Comparison of ENCODE assay signal across 8 mouse cellular contexts in the genomic region with DNA sequence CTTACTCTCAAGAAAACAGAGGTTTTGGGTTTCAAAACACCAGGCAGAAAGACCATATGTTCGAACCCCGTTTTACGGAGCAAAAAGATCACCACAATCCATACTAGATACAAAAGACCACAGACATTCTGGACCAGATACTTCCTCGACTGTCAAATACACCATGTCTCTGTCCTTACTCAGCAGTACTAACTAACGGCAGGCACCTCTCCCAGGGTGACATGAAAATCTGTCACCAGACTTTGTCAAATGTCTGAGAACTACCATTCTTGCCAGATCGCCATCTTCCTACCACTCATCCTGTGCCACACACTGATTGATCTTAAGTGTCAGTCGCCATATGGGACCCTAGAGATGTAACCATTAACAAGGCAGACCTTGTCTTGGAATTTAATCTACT. TPM values are rescaled to one million over a fixed set of nuclear protein-coding genes. Genes with fewer than 3 reads are reported as not detected.
A peak's percentile ranks its signal among the peaks of the same experiment; 100 is the strongest.
DNase-seq lines count a peak whose midpoint lies in the region; ATAC-seq lines count a peak whose summit lies in the region.

No protein-coding gene starts in this region.

- peak overlapping the region; percentile 98 for H3K4me3 ChIP-seq in megakaryocyte, embryonic 14.5 days (replicated peaks)
- H3K4me3 ChIP-seq in embryonic facial prominence, embryonic 15.5 days (replicated peaks), result peak overlapping the region; percentile 80
- H3K4me3 ChIP-seq in limb, embryonic 13.5 days, result peak overlapping the region; percentile 90
- H3K4me3 ChIP-seq in stomach, embryonic 14.5 days (ENCODE audit: low read depth, low read length), result peak overlapping the region; percentile 90

- ATAC-seq in megakaryocyte, adult 5-6 weeks (ENCODE audit: poor library complexity, severe bottlenecking), result no peak
- no peak for ATAC-seq in embryonic facial prominence, embryonic 15.5 days (ENCODE audit: insufficient number of reproducible peaks, low FRiP score, low TSS enrichment, low read depth)
- no peak for ATAC-seq in limb, embryonic 13.5 days (ENCODE audit: low FRiP score, low read depth)
- no peak for ATAC-seq in stomach, embryonic 14.5 days (ENCODE audit: insufficient number of reproducible peaks, insufficient read depth, low FRiP score, low read depth)

- H3K4me2 ChIP-seq in embryonic facial prominence, embryonic 15.5 days (replicated peaks), result peak overlapping the region; percentile 82
- peak overlapping the region; percentile 74 for H3K4me2 ChIP-seq in limb, embryonic 13.5 days (replicated peaks)
- peak overlapping the region; percentile 55 for H3K4me2 ChIP-seq in stomach, embryonic 14.5 days (replicated peaks; ENCODE audit: low read depth, low read length)

- H3K27me3 ChIP-seq in megakaryocyte, embryonic 14.5 days (replicated peaks), result no peaks in the 10 kb centered on the region
- H3K27me3 ChIP-seq in embryonic facial prominence, embryonic 15.5 days, result no peaks in the 10 kb centered on the region
- H3K27me3 ChIP-seq in limb, embryonic 13.5 days, result no peaks in the 10 kb centered on the region
- H3K27me3 ChIP-seq in stomach, embryonic 14.5 days (ENCODE audit: control insufficient read depth, insufficient read depth, low read length), result no peaks in the 10 kb centered on the region

- H3K9me3 ChIP-seq in megakaryocyte, embryonic 14.5 days, result no peaks in the 10 kb centered on the region
- no peaks in the 10 kb centered on the region for H3K9me3 ChIP-seq in embryonic facial prominence, embryonic 15.5 days (replicated peaks)
- no peaks in the 10 kb centered on the region for H3K9me3 ChIP-seq in limb, embryonic 13.5 days
- H3K9me3 ChIP-seq in stomach, embryonic 14.5 days (ENCODE audit: control insufficient read depth, low read depth, low read length), result no peaks in the 10 kb centered on the region

- H3K27ac ChIP-seq in embryonic facial prominence, embryonic 15.5 days (replicated peaks), result no peak overlapping the region
- H3K27ac ChIP-seq in limb, embryonic 13.5 days, result no peak overlapping the region
- H3K27ac ChIP-seq in stomach, embryonic 14.5 days (ENCODE audit: low read length), result no peak overlapping the region

- H3K4me1 ChIP-seq in megakaryocyte, embryonic 14.5 days, result peaks cover 57% of the 10 kb centered on the region
- peaks cover 25% of the 10 kb centered on the region for H3K4me1 ChIP-seq in embryonic facial prominence, embryonic 15.5 days
- H3K4me1 ChIP-seq in limb, embryonic 13.5 days, result peaks cover 34% of the 10 kb centered on the region
- H3K4me1 ChIP-seq in stomach, embryonic 14.5 days (ENCODE audit: control insufficient read depth, insufficient read depth, low read length), result peaks cover 13% of the 10 kb centered on the region

- DNase-seq in adrenal gland, adult (ENCODE audit: inconsistent age in 2 of 2, low spot score in 1 of 2), result no peak
- no peak for DNase-seq in adrenal gland, postnatal 10 days
- no peak for DNase-seq in kidney, postnatal 14 days

- under 1% methylated on average over 7 of the region's 7 CpGs for WGBS in embryonic facial prominence, embryonic 15.5 days
- WGBS in limb, embryonic 13.5 days, result 2% methylated on average over 7 of the region's 7 CpGs
- whole genome bisulfite sequencing in stomach, embryonic 14.5 days, result 2% methylated on average over 7 of the region's 7 CpGs

- peaks cover 12% of the 10 kb centered on the region for H3K36me3 ChIP-seq in megakaryocyte, embryonic 14.5 days (replicated peaks; ENCODE audit: low read length)
- H3K36me3 ChIP-seq in embryonic facial prominence, embryonic 15.5 days, result no peaks in the 10 kb centered on the region
- H3K36me3 ChIP-seq in limb, embryonic 13.5 days, result 0 out of 2 replicates have a peak, but pooled peaks cover under 1% of the 10 kb centered on the region
- H3K36me3 ChIP-seq in stomach, embryonic 14.5 days (ENCODE audit: control insufficient read depth, insufficient read depth, low read length), result peaks cover 2% of the 10 kb centered on the region; the same call in 1 of the 2 replicates

- H3K9ac ChIP-seq in embryonic facial prominence, embryonic 15.5 days, result peak overlapping the region; percentile 64
- peak overlapping the region; percentile 90 for H3K9ac ChIP-seq in limb, embryonic 13.5 days
- peak overlapping the region; percentile 93 for H3K9ac ChIP-seq in stomach, embryonic 14.5 days (replicated peaks; ENCODE audit: low read depth, low read length)

RNA-seq across cellular contexts. Expression of a gene that starts 1.0 kb away (rescaled TPM):
- polyA plus RNA-seq in megakaryocyte, embryonic 14.5 days (2012; ENCODE audit: insufficient read depth, low replicate concordance), result 2.3 and 2.9 TPM in 2 replicates
- 558 and 564 TPM in 2 replicates for total RNA-seq in megakaryocyte, adult 5-6 weeks (2015)
- total RNA-seq in megakaryocyte, adult 5-6 weeks (2017), result 458 and 547 TPM in 2 replicates
- polyA plus RNA-seq in embryonic facial prominence, embryonic 15.5 days (2015; fragmentation: Nextera tagmentation; extraction: Ambion mirVana), result 29.2 and 35.5 TPM in 2 replicates
- polyA plus RNA-seq in limb, embryonic 13.5 days (2015; fragmentation: Nextera tagmentation; extraction: Ambion mirVana), result 38.5 and 39.4 TPM in 2 replicates
- 65.8 and 66.4 TPM in 2 replicates for polyA plus RNA-seq in stomach, embryonic 14.5 days (2014; fragmentation: Nextera tagmentation; extraction: Ambion mirVana)
- 10 to 100 TPM; 35.2 to 52.2 TPM for total RNA-seq in adrenal gland, postnatal 10 days (2021)
